Mouse (Mus musculus): ENCODE results near the gene Pus7l. TPM values are rescaled to one million over a fixed set of nuclear protein-coding genes. Genes with fewer than 3 reads are reported as not detected.

Gene Pus7l
- polyA plus RNA-seq, 1 experiment, result 3.2 TPM

DNA sequence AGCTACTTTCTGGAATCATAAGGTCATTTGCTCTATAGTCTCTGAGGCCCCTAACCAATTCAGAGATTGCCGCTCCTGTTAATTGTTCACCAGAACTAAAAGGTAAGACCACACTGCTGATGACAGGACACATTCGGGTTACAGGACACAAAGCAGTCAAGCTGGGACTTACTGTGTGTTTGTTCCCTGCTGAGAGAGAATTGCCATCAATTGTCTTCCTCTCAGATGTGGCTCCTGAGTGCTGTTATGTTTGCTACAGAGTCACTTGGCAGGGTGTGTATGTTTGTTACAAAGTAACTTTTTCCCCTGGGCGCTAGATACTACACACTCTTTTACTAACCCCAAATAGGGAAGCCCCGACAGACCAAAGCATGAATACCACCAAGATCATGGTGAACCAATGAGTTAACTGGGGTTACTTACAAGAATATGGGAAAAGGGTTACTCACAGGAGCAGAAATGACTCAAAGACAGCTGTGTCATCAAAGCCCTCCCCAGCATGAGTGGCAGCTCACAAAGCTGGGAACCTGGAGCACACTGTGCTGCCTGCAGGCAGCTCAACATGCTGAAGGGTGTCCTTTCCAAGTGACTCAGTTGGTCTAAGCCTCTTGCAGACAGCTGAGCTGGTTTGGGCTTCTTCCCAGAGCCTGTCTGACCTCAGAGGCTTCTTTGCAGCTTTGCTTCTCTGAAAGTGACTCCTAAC, 31.4 kb upstream of the Pus7l start:
- Histone ChIP-seq H3K4me1 (ENCODE audit: control insufficient read depth, insufficient read depth, low read length) (peaks cover 5% of the 10 kb centered on the region), H3K4me3 (ENCODE audit: insufficient read depth, low read length) (no peak overlapping the region), H3K27ac (ENCODE audit: insufficient read depth, low read depth, low read length) (no peak overlapping the region)
- TF ChIP-seq CTCF (IDR thresholded peaks at IDR 0.05; ENCODE audit: low read depth, low read length) (no peak), POLR2A (IDR thresholded peaks at IDR 0.05; ENCODE audit: borderline replicate concordance, low read depth, low read length) (no peak)

DNA sequence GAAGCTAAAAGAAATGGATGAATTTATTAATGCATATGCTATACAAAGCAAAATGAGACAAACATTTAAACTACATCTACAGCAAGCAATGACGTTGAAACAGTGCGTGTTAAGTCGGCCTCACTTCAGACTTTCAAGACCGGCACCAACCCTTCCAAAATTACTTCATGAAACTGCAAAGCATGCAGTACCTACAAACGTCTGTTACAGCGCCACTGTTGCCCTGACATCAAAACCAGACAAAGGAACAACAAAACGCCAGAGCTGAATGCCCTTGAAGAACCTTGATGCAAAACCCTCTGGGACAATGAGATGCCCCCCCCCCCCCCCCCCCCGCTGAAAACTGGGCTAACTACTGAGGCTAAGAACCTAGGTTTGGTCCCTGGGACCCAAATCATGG, 29.4 kb upstream of the Pus7l start:
- no peak for TF ChIP-seq CTCF (IDR thresholded peaks at IDR 0.05; ENCODE audit: low read depth, low read length)
- TF ChIP-seq POLR2A (IDR thresholded peaks at IDR 0.05; ENCODE audit: borderline replicate concordance, low read depth, low read length), result no peak
- no peak overlapping the region for H3K27ac ChIP-seq (ENCODE audit: insufficient read depth, low read depth, low read length)
- H3K4me1 ChIP-seq (ENCODE audit: control insufficient read depth, insufficient read depth, low read length), result peaks cover 5% of the 10 kb centered on the region
- no peak overlapping the region for H3K4me3 ChIP-seq (ENCODE audit: insufficient read depth, low read length)

- Histone ChIP-seq H3K4me3 (ENCODE audit: insufficient read depth, low read length) (no peak overlapping the region), H3K4me1 (ENCODE audit: control insufficient read depth, insufficient read depth, low read length) (peaks cover 5% of the 10 kb centered on the region), H3K27ac (ENCODE audit: insufficient read depth, low read depth, low read length) (no peak overlapping the region)
- TF ChIP-seq POLR2A (IDR thresholded peaks at IDR 0.05; ENCODE audit: borderline replicate concordance, low read depth, low read length) (no peak), CTCF (IDR thresholded peaks at IDR 0.05; ENCODE audit: low read depth, low read length) (no peak)
Observed at GRCm38 (mm10) chr15:94571501-94571900, 28.2 kb upstream of the Pus7l start.

DNA sequence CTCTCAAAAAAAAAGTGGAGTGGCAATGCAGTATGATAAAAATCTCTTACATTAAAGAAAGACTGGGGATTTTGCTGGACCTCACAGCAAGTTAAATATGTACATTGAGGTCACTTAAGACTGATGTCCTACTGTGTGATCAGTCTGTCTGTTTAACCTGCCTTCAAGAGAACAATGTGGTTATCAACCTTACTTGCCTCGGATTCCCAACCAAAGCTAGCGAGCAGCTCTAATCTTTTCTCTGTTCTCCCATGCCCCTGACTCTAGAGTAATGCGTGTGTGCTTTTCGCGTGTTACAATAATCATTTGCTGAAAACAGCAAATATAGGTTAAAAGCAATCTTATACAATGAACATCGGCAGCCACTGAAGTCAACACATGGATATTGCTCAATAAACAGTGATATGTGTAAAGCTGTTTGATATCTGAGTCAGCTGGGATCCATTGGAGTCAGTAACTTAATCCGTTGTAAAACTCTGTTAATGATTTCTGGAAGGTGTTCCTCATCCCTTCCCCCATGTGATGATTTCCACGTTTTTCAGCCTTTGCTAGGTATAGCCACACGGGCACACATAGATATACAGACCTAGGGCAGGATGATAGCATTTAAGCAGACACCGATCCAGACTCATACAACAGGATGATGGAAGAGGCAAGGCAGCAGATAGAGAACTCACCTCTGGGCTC, 25.3 kb upstream of the Pus7l start:
- no peak overlapping the region for H3K27ac ChIP-seq (ENCODE audit: insufficient read depth, low read depth, low read length)
- H3K4me1 ChIP-seq (ENCODE audit: control insufficient read depth, insufficient read depth, low read length), result peaks cover 8% of the 10 kb centered on the region

DNA sequence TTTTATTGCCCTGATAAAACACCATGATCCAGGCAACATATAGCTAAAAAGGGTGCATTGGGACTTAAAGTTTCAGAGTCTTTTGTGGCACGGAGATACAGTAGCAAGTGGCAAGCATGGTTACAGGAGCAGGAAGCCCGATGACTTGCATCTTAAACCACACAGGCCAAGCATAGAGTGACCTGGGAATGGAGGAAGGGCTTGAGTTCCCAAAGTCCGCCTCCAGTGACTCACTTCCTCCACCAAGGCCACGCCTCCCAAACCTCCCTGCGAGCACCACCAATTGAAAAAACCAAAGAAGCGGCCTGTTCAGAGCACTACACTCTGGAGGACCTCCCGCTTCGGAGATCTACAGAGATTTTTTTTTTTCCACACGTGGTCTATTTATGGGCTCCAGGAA, 22.5 kb upstream of the Pus7l start:
- no peak overlapping the region for H3K4me3 ChIP-seq (ENCODE audit: insufficient read depth, low read length)
- peaks cover 8% of the 10 kb centered on the region for H3K4me1 ChIP-seq (ENCODE audit: control insufficient read depth, insufficient read depth, low read length)
- TF ChIP-seq POLR2A (IDR thresholded peaks at IDR 0.05; ENCODE audit: borderline replicate concordance, low read depth, low read length), result no peak
- TF ChIP-seq CTCF (IDR thresholded peaks at IDR 0.05; ENCODE audit: low read depth, low read length), result no peak
- H3K27ac ChIP-seq (ENCODE audit: insufficient read depth, low read depth, low read length), result peak overlapping the region; percentile 18

More for the DNA sequence above, 25.3 kb upstream of the Pus7l start:
- H3K4me3 ChIP-seq (ENCODE audit: insufficient read depth, low read length), result no peak overlapping the region
- TF ChIP-seq POLR2A (IDR thresholded peaks at IDR 0.05; ENCODE audit: borderline replicate concordance, low read depth, low read length), result no peak

GRCm38 (mm10) chr15:94564909-94565308, 21.6 kb upstream of the Pus7l start:
- peaks cover 8% of the 10 kb centered on the region for H3K4me1 ChIP-seq (ENCODE audit: control insufficient read depth, insufficient read depth, low read length)
- H3K27ac ChIP-seq (ENCODE audit: insufficient read depth, low read depth, low read length), result no peak overlapping the region
- TF ChIP-seq POLR2A (IDR thresholded peaks at IDR 0.05; ENCODE audit: borderline replicate concordance, low read depth, low read length) (no peak), CTCF (IDR thresholded peaks at IDR 0.05; ENCODE audit: low read depth, low read length) (no peak)
- no peak overlapping the region for H3K4me3 ChIP-seq (ENCODE audit: insufficient read depth, low read length)

GRCm38 (mm10) chr15:94558895-94559656, 15.7 kb upstream of the Pus7l start:
- Histone ChIP-seq H3K4me3 (ENCODE audit: insufficient read depth, low read length) (no peak overlapping the region), H3K27ac (ENCODE audit: insufficient read depth, low read depth, low read length) (no peak overlapping the region), H3K4me1 (ENCODE audit: control insufficient read depth, insufficient read depth, low read length) (no peaks in the 10 kb centered on the region)
- TF ChIP-seq CTCF (IDR thresholded peaks at IDR 0.05; ENCODE audit: low read depth, low read length) (no peak), POLR2A (IDR thresholded peaks at IDR 0.05; ENCODE audit: borderline replicate concordance, low read depth, low read length) (no peak)

- peak; percentile 57 for TF ChIP-seq CTCF (IDR thresholded peaks at IDR 0.05; ENCODE audit: low read depth, low read length)
- no peak for TF ChIP-seq POLR2A (IDR thresholded peaks at IDR 0.05; ENCODE audit: borderline replicate concordance, low read depth, low read length)
- Histone ChIP-seq H3K4me1 (ENCODE audit: control insufficient read depth, insufficient read depth, low read length) (no peaks in the 10 kb centered on the region), H3K4me3 (ENCODE audit: insufficient read depth, low read length) (no peak overlapping the region), H3K27ac (ENCODE audit: insufficient read depth, low read depth, low read length) (no peak overlapping the region)
Observed at GRCm38 (mm10) chr15:94557442-94557841, 14.1 kb upstream of the Pus7l start.

- Histone ChIP-seq H3K4me1 (ENCODE audit: control insufficient read depth, insufficient read depth, low read length) (no peaks in the 10 kb centered on the region), H3K27ac (ENCODE audit: insufficient read depth, low read depth, low read length) (no peak overlapping the region), H3K4me3 (ENCODE audit: insufficient read depth, low read length) (no peak overlapping the region)
- TF ChIP-seq CTCF (IDR thresholded peaks at IDR 0.05; ENCODE audit: low read depth, low read length), result no peak
- TF ChIP-seq POLR2A (IDR thresholded peaks at IDR 0.05; ENCODE audit: borderline replicate concordance, low read depth, low read length), result no peak
Observed at GRCm38 (mm10) chr15:94553536-94553935, 10.2 kb upstream of the Pus7l start.

DNA sequence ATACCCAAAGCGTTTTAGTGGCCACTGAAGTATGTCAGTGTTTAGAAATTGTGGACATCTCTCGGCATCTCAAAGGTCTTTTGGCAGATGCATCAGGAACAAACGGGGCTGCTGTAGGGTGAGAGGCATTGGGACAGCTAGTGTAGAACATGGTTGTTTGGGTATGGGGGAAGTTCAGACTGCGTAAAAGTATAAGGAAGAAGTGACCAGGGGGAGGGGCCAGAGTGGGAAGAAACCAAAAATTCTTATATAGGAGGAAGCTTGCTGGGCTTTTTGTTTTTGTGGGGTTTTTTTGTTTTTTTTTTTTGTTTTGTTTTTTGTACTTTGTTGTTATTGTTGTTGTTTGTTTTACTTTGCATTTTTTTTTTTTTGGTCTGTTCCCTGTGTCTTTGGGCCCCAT, 1.5 kb upstream of the Pus7l start:
- Histone ChIP-seq H3K4me1 (ENCODE audit: control insufficient read depth, insufficient read depth, low read length) (peaks cover 13% of the 10 kb centered on the region; the same call in 1 of the 2 replicates), H3K27ac (ENCODE audit: insufficient read depth, low read depth, low read length) (peak overlapping the region; percentile 32), H3K4me3 (ENCODE audit: insufficient read depth, low read length) (peak overlapping the region; percentile 85)
- TF ChIP-seq CTCF (IDR thresholded peaks at IDR 0.05; ENCODE audit: low read depth, low read length) (no peak), POLR2A (IDR thresholded peaks at IDR 0.05; ENCODE audit: borderline replicate concordance, low read depth, low read length) (no peak)
